Mouse (Mus musculus) limb, embryonic 13.5 days (tissue): ENCODE measurements around the gene Trim30a. TPM values are rescaled to one million over a fixed set of nuclear protein-coding genes. Genes with fewer than 3 reads are reported as not detected.
"Not testable (repeated sequence)": the region's sequence is repeated elsewhere in the genome, so short reads cannot be mapped to it uniquely, and the experiment has no call there.

Source experiments
- ATAC-seq: fragments of 200-750 bp; cut with Nextera tagmentation; 2 replicates; pipeline ENCODE4 v1.8.0; 2017; ENCODE audit warnings: low read depth, moderate number of reproducible peaks, moderate TSS enrichment; ENCODE audit not compliant: low FRiP score
- H3K27ac ChIP-seq: fragments of 300-500 bp; sonication (generic); 2 replicates; pipeline ENCODE4 v1.5.1; 2015; ENCODE audit warnings: inconsistent platforms, mild to moderate bottlenecking, moderate library complexity
- H3K27me3 ChIP-seq: fragments of 300-500 bp; sonication (generic); 2 replicates; pipeline ENCODE4 v1.6.1; 2015; ENCODE audit warnings: mild to moderate bottlenecking, inconsistent platforms
- H3K36me3 ChIP-seq: fragments of 300-500 bp; sonication (generic); 2 replicates; pipeline ENCODE4 v1.6.1; 2015; ENCODE audit warnings: inconsistent platforms, mild to moderate bottlenecking, moderate library complexity
- H3K4me1 ChIP-seq: fragments of 300-500 bp; sonication (generic); 2 replicates; pipeline ENCODE4 v1.6.1; 2015; ENCODE audit warnings: inconsistent platforms
- H3K4me2 ChIP-seq: fragments of 300-500 bp; sonication (generic); replicated peaks from 2 replicates; pipeline ENCODE4 v1.6.1; 2015; ENCODE audit warnings: inconsistent platforms, mild to moderate bottlenecking, moderate library complexity
- H3K4me3 ChIP-seq: fragments of 300-500 bp; sonication (generic); 2 replicates; pipeline ENCODE4 v1.5.1; 2015; ENCODE audit warnings: moderate library complexity, mild to moderate bottlenecking, inconsistent platforms
- H3K9ac ChIP-seq: fragments of 300-500 bp; sonication (generic); 2 replicates; pipeline ENCODE4 v1.6.1; 2015; ENCODE audit warnings: mild to moderate bottlenecking, inconsistent platforms
- H3K9me3 ChIP-seq: fragments of 300-500 bp; sonication (generic); 2 replicates; pipeline ENCODE4 v1.6.1; 2016; ENCODE audit warnings: inconsistent platforms
- WGBS: fragments of 180-500 bp; shearing (Covaris S2); methylation state at CpG from one replicate; pipeline ENCODE4 v1.1.7; 2015; 5-methylcytosine and 5-hydroxymethylcytosine counted together
- polyA plus RNA-seq: library from polyadenylated mRNA; unstranded; fragments of >200 nt; fragmentation: Nextera tagmentation; extraction: Ambion mirVana; gene quantifications from 2 replicates; pipeline ENCODE4 v1.2.1, GENCODE M21; 2015

Trim30a gene
- 1.0 and 1.2 TPM in 2 replicates for polyA plus RNA-seq

GRCm38 (mm10) chr7:104465065-104465744 lies at the start of gene Trim30a:
Trim30a (minus strand) TSS chr7:104465193.
- H3K9me3 ChIP-seq, result no peaks in the 10 kb centered on the region
- H3K4me2 ChIP-seq, result no peak within 1 kb of the TSS
- no peaks in the 10 kb centered on the region for H3K36me3 ChIP-seq
- no peak within 1 kb of the TSS for H3K4me3 ChIP-seq
- no peak within 1 kb of the TSS for H3K27ac ChIP-seq
- no peaks in the 10 kb centered on the region for H3K27me3 ChIP-seq
- ATAC-seq, result no peak
- 71% methylated on average over 3 of the region's 3 CpGs for WGBS
- H3K4me1 ChIP-seq, result no peaks in the 10 kb centered on the region
- no peak within 1 kb of the TSS for H3K9ac ChIP-seq

- not testable (repeated sequence) for H3K27ac ChIP-seq, H3K4me1 ChIP-seq, H3K36me3 ChIP-seq, H3K9me3 ChIP-seq, H3K4me2 ChIP-seq, H3K27me3 ChIP-seq, ATAC-seq, H3K9ac ChIP-seq, H3K4me3 ChIP-seq
These were observed 42.5 kb upstream of the Trim30a start, which contains the start of gene Trim30d for GRCm38 (mm10) chr7:104507421-104508065. Trim30d (minus strand) TSS chr7:104507849.

- peak overlapping the region; percentile 63 for H3K4me2 ChIP-seq
- H3K27ac ChIP-seq, result no peak overlapping the region
- H3K27me3 ChIP-seq, result peaks cover 9% of the 10 kb centered on the region
- H3K36me3 ChIP-seq, result no peaks in the 10 kb centered on the region
- peak overlapping the region; percentile 48 for H3K4me3 ChIP-seq
- no peaks in the 10 kb centered on the region for H3K4me1 ChIP-seq
- ATAC-seq, result peak; percentile 78
- WGBS, result 3% methylated on average over 48 of the region's 59 CpGs
- no peaks in the 10 kb centered on the region for H3K9me3 ChIP-seq
- peak overlapping the region; percentile 45; the same call in 1 of the 2 replicates for H3K9ac ChIP-seq
These were observed 36.8 kb upstream of the Trim30a start for GRCm38 (mm10) chr7:104501589-104502371.

GRCm38 (mm10) chr7:104501186-104501585 lies 36.2 kb upstream of the Trim30a start:
- not testable (repeated sequence) for H3K27me3 ChIP-seq, ATAC-seq, H3K4me2 ChIP-seq, H3K4me1 ChIP-seq, H3K9ac ChIP-seq, H3K4me3 ChIP-seq, H3K27ac ChIP-seq, H3K36me3 ChIP-seq, H3K9me3 ChIP-seq
- 72% methylated on average over 6 of the region's 6 CpGs for WGBS

GRCm38 (mm10) chr7:104499464-104499863 lies 34.5 kb upstream of the Trim30a start:
- H3K36me3 ChIP-seq, H3K27me3 ChIP-seq, H3K27ac ChIP-seq, H3K4me3 ChIP-seq, H3K9ac ChIP-seq, H3K4me2 ChIP-seq, H3K9me3 ChIP-seq, ATAC-seq, H3K4me1 ChIP-seq: not testable (repeated sequence)
- WGBS, result 27% methylated on average over 7 of the region's 8 CpGs

- no peaks in the 10 kb centered on the region for H3K4me1 ChIP-seq
- H3K9me3 ChIP-seq, result no peaks in the 10 kb centered on the region
- H3K4me3 ChIP-seq, result no peak overlapping the region
- no peaks in the 10 kb centered on the region for H3K36me3 ChIP-seq
- 45% methylated on average over 2 of the region's 2 CpGs for WGBS
- no peaks in the 10 kb centered on the region for H3K27me3 ChIP-seq
- H3K4me2 ChIP-seq, result no peak overlapping the region
- H3K9ac ChIP-seq, result no peak overlapping the region
- no peak overlapping the region for H3K27ac ChIP-seq
- ATAC-seq, result no peak
These were observed 18.9 kb downstream of the Trim30a start for GRCm38 (mm10) chr7:104445961-104446645.

GRCm38 (mm10) chr7:104404460-104404950 lies 60.5 kb downstream of the Trim30a start:
- no peak overlapping the region for H3K4me3 ChIP-seq
- H3K4me1 ChIP-seq, result no peaks in the 10 kb centered on the region
- H3K9me3 ChIP-seq, result peaks cover 3% of the 10 kb centered on the region; the same call in 1 of the 2 replicates
- no peaks in the 10 kb centered on the region for H3K27me3 ChIP-seq
- H3K4me2 ChIP-seq, result no peak overlapping the region
- H3K9ac ChIP-seq, result no peak overlapping the region
- 89% methylated on average over 3 of the region's 3 CpGs for WGBS
- H3K27ac ChIP-seq, result no peak overlapping the region
- ATAC-seq, result no peak
- H3K36me3 ChIP-seq, result no peaks in the 10 kb centered on the region

GRCm38 (mm10) chr7:104401140-104401539 lies 63.9 kb downstream of the Trim30a start:
- Histone ChIP-seq H3K27ac (no peak overlapping the region), H3K9ac (no peak overlapping the region), H3K4me1 (no peaks in the 10 kb centered on the region), H3K9me3 (no peaks in the 10 kb centered on the region), H3K4me2 (no peak overlapping the region), H3K36me3 (no peaks in the 10 kb centered on the region), H3K27me3 (no peaks in the 10 kb centered on the region), H3K4me3 (no peak overlapping the region)
- ATAC-seq, result no peak

GRCm38 (mm10) chr7:104400698-104401097 lies 64.3 kb downstream of the Trim30a start, which contains the start of gene Trim30c:
Trim30c (minus strand) TSS chr7:104400837.
- no peaks in the 10 kb centered on the region for H3K9me3 ChIP-seq
- H3K4me2 ChIP-seq, result no peak within 1 kb of the TSS
- H3K36me3 ChIP-seq, result no peaks in the 10 kb centered on the region
- no peak within 1 kb of the TSS for H3K9ac ChIP-seq
- H3K4me3 ChIP-seq, result no peak within 1 kb of the TSS
- no peak for ATAC-seq
- no peaks in the 10 kb centered on the region for H3K4me1 ChIP-seq
- no peak within 1 kb of the TSS for H3K27ac ChIP-seq
- 64% methylated on average over 1 of the region's 1 CpGs for WGBS
- H3K27me3 ChIP-seq, result no peaks in the 10 kb centered on the region

- WGBS, result 76% methylated on average over 1 of the region's 1 CpGs
- H3K27ac ChIP-seq, result no peak overlapping the region
- ATAC-seq, result no peak
- no peak overlapping the region for H3K4me2 ChIP-seq
- no peaks in the 10 kb centered on the region for H3K27me3 ChIP-seq
- H3K36me3 ChIP-seq, result no peaks in the 10 kb centered on the region
- no peaks in the 10 kb centered on the region for H3K4me1 ChIP-seq
- no peaks in the 10 kb centered on the region for H3K9me3 ChIP-seq
- H3K9ac ChIP-seq, result no peak overlapping the region
- H3K4me3 ChIP-seq, result no peak overlapping the region
These were observed 66.5 kb downstream of the Trim30a start for GRCm38 (mm10) chr7:104398492-104398891.

GRCm38 (mm10) chr7:104369736-104370414 lies 95.1 kb downstream of the Trim30a start, which contains the start of gene Trim30b:
Trim30b (minus strand) TSS chr7:104369884.
- no peak for ATAC-seq
- 52% methylated on average over 1 of the region's 1 CpGs for WGBS
- no peak within 1 kb of the TSS for H3K9ac ChIP-seq

More at GRCm38 (mm10) chr7:104369736-104370414, 95.1 kb downstream of the Trim30a start, which contains the start of gene Trim30b:
- H3K4me2 ChIP-seq, result no peak within 1 kb of the TSS
- H3K4me3 ChIP-seq, result no peak within 1 kb of the TSS
- no peaks in the 10 kb centered on the region for H3K9me3 ChIP-seq
- H3K36me3 ChIP-seq, result no peaks in the 10 kb centered on the region
- H3K27me3 ChIP-seq, result no peaks in the 10 kb centered on the region
- H3K4me1 ChIP-seq, result no peaks in the 10 kb centered on the region
- H3K27ac ChIP-seq, result no peak within 1 kb of the TSS
